Mouse (Mus musculus): ENCODE measurements around the gene Bcam. TPM values are rescaled to one million over a fixed set of nuclear protein-coding genes. Genes with fewer than 3 reads are reported as not detected.

The Bcam gene
- polyA plus RNA-seq, 1 experiment from 2014 or later, result 345 TPM

DNA sequence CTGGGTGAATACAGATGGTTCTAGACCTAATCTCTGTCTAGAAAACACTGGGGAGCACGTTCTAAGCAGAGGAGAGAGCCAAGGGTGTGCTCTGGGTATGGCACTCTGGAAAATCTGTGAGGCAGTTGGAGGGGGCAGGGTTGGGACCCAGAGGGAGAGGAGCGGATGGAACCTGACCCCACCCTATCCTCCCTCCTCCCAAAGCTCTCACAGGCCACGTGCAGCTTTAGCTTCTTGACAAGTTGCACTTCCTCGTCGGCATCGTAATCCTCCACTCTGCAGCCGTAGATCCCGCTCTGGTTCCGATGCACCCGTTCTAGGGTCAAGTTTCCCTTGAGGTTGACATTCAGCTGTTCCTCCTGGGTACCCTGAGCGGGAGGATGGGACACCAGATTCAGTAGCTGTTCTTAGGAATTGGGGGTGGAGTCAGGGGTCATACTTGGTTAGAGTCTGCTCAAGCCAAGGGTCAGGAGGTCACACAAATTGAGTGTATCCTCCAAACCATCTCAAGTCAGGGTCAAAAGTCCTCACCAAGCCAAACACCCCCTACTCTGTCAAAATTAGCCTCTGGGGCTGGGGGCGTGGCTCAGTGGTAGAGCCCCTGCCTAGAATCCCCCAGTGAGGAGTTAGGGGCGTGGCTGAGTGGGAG lies 6.9 kb downstream of the Bcam start:
- no peak overlapping the region for H3K27ac ChIP-seq
- no peak overlapping the region for H3K4me2 ChIP-seq
- 83% methylated on average over 13 of the region's 13 CpGs for WGBS
- H3K4me1 ChIP-seq, result peaks cover 12% of the 10 kb centered on the region
- peaks cover 54% of the 10 kb centered on the region for H3K36me3 ChIP-seq
- H3K27me3 ChIP-seq, result no peaks in the 10 kb centered on the region
- no peak overlapping the region for H3K4me3 ChIP-seq
- H3K9me3 ChIP-seq, result no peaks in the 10 kb centered on the region
- H3K9ac ChIP-seq, result no peak overlapping the region
- ATAC-seq (ENCODE audit: borderline replicate concordance, extremely low read depth, low FRiP score, low TSS enrichment), result no peak

DNA sequence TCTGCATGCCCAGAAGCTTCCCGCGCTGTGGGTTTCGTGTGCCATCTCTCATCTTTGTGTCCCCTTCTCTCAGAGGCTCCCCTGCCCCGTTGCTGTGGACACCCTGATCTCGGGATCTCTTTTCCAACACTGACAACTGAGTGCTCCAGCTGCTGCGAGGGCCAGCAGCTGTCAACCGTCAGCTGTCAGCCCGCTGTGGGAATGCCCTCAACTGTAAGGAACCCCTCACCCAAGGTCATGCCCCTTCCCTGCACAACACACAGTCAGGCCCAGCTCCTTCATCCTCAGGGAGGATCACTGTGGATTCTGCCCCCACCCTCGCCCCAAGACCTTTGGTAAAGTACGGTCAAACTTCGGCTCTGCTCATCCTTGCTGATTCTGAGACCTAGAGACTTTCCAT lies 8.5 kb downstream of the Bcam start:
- Histone ChIP-seq H3K4me1 (no peaks in the 10 kb centered on the region; the same call in 1 of the 2 replicates), H3K27ac (no peak overlapping the region), H3K27me3 (no peaks in the 10 kb centered on the region), H3K4me3 (no peak overlapping the region), H3K36me3 (peaks cover 65% of the 10 kb centered on the region), H3K9me3 (no peaks in the 10 kb centered on the region), H3K4me2 (no peak overlapping the region), H3K9ac (no peak overlapping the region)
- WGBS, result 52% methylated on average over 11 of the region's 11 CpGs
- ATAC-seq (ENCODE audit: borderline replicate concordance, extremely low read depth, low FRiP score, low TSS enrichment), result peak; percentile 39; the same call in 1 of the 2 replicates

DNA sequence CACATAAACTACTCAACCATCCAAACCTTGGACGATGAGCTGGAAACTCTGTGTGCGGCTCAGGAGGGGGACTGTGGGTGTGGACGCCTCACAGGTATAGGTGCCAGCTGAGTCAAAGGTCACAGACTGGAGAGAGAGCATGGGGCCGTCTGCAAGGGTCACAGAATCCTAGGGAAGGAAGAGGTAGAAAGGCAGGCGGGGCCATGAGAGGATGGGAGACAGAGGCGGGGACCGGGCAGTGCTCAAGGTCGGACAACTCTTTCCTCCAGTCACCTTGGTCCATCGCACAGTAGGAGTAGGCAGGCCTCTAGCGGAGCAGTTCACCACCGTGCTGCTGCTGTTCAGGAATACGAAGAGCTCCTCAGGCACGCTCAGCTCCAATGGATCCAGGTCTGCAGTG lies 10.8 kb downstream of the Bcam start:
- Histone ChIP-seq H3K4me2 (no peak overlapping the region), H3K4me1 (peaks cover 18% of the 10 kb centered on the region), H3K27me3 (no peaks in the 10 kb centered on the region), H3K9ac (no peak overlapping the region), H3K36me3 (peaks cover 54% of the 10 kb centered on the region), H3K27ac (no peak overlapping the region), H3K9me3 (no peaks in the 10 kb centered on the region), H3K4me3 (no peak overlapping the region)
- ATAC-seq (ENCODE audit: borderline replicate concordance, extremely low read depth, low FRiP score, low TSS enrichment), result no peak
- 86% methylated on average over 13 of the region's 13 CpGs for WGBS

DNA sequence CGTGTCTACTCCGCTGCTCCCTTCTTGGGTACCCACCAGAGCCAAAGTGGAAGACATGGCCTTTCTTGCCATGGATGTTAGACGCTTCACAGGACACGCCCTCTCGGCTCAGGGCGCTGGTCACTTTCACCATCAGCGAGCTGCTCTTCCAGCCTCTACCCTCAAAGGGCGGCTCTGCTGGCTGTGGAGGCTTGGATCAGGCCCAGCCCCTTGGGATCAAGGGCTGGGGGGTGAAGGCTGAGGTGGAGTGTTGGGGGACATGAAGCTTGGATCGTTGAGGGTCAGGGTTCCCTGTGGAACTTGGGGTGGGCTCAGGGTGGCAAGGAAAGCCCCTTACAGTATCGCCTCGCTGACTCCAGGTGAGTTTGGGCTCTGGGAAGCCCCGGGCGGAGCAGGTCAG lies 12.2 kb downstream of the Bcam start:
- Histone ChIP-seq H3K27me3 (no peaks in the 10 kb centered on the region), H3K9ac (no peak overlapping the region), H3K27ac (no peak overlapping the region), H3K4me1 (peaks cover 30% of the 10 kb centered on the region), H3K4me3 (no peak overlapping the region), H3K4me2 (no peak overlapping the region), H3K9me3 (no peaks in the 10 kb centered on the region), H3K36me3 (peaks cover 41% of the 10 kb centered on the region)
- 89% methylated on average over 13 of the region's 13 CpGs for WGBS
- ATAC-seq (ENCODE audit: borderline replicate concordance, extremely low read depth, low FRiP score, low TSS enrichment), result no peak

DNA sequence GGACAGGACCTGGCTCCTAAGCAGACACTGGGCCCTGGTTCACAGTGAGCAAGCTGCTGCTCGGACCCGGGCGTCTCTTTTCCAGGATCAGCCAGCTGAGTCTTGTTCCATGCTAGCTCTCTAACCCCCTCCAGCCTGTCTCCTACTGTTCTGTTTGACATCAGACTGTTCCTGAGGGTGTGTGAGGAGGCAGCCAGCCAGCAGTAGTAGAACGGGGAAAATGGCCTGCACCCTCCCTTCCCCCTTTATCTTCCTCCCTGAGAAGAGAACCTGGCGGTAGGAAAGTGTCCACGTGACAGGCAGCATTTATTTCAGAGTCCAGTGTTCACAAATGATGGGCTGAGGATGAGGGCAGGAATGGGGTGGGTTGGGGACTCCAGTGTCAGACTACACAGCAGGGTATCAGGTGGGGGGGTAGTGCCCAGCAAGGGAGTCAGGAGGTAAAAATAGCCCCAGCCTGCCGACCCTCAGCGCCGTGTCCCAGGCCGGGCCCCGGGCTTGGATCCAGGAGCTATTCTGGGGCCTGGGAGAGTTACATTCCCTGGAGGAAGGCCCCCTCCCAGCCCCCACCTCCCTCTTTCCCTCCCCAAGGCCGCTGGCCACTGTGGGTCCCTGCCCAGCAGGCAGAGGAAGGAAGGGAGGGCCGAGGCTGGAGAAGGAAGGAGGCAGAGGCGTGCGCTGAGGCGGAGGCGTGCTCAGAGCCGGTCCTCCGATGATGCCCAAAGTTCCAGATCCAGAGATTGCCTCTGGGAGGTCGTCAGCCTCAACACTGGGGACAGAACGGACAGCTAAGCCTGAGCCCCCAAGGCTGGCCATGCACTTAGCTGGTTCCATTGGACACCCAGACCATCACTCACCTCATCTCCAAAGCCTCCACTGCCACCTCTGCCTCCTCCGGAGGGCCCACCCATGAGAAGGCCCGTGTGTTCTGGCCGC lies 14.7 kb downstream of the Bcam start:
- peak; percentile 73 for ATAC-seq (ENCODE audit: borderline replicate concordance, extremely low read depth, low FRiP score, low TSS enrichment)
- peaks cover 38% of the 10 kb centered on the region for H3K4me1 ChIP-seq
- H3K4me3 ChIP-seq, result no peak overlapping the region
- H3K27ac ChIP-seq, result peak overlapping the region; percentile 84
- peaks cover 27% of the 10 kb centered on the region for H3K36me3 ChIP-seq
- peak overlapping the region; percentile 2; the same call in 1 of the 2 replicates for H3K9ac ChIP-seq
- no peaks in the 10 kb centered on the region for H3K9me3 ChIP-seq
- 53% methylated on average over 23 of the region's 24 CpGs for WGBS
- peak overlapping the region; percentile 16; the same call in 1 of the 2 replicates for H3K4me2 ChIP-seq
- H3K27me3 ChIP-seq, result no peaks in the 10 kb centered on the region

DNA sequence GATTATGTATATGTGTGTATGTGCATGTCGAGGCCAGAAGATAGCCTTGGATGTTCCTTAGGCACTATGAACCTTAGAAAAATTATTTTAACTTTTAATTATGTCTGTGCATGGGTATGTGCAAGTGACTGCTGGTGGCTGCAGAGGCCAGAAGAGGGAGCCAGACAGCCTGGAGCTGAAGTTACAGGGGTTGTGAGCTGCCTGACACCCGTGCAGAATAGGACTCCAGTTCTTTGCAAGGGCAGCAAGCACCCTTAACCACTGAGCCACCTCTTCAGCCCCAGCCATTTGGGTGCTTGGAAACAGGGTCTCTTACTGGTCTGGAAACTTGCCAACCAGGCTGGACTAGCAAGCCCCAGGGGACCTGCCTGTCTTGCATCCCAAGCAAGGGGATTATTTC lies 15.8 kb downstream of the Bcam start:
- no peak for ATAC-seq (ENCODE audit: borderline replicate concordance, extremely low read depth, low FRiP score, low TSS enrichment)
- H3K27me3 ChIP-seq, result no peaks in the 10 kb centered on the region
- peaks cover 47% of the 10 kb centered on the region for H3K4me1 ChIP-seq
- no peak overlapping the region for H3K4me3 ChIP-seq
- no peak overlapping the region for H3K4me2 ChIP-seq
- 75% methylated on average over 2 of the region's 2 CpGs for WGBS
- peak overlapping the region; percentile 84 for H3K27ac ChIP-seq
- no peaks in the 10 kb centered on the region for H3K9me3 ChIP-seq
- no peak overlapping the region for H3K9ac ChIP-seq
- H3K36me3 ChIP-seq, result peaks cover 23% of the 10 kb centered on the region

DNA sequence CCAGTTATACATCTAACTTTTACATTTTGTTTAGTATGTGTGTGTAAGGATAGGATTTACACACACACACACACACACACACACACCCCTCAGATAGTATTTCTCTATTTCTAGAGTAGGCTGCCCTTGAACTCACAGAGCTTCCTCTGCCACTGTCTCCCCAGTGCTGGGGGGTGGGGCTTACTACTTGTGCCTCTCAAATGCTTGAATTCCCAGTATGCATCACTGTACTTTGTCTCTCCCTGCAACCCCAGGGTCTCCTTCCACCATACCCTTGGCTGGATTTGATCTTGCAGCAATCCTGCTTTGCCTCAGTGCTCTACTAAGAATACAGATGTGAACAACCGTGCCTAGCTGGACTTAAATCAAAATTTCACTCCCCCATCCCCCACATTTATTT lies 16.8 kb downstream of the Bcam start:
- Histone ChIP-seq H3K4me3 (no peak overlapping the region), H3K27me3 (no peaks in the 10 kb centered on the region), H3K9ac (no peak overlapping the region), H3K4me2 (no peak overlapping the region), H3K4me1 (peaks cover 47% of the 10 kb centered on the region), H3K27ac (peak overlapping the region; percentile 88), H3K36me3 (peaks cover 17% of the 10 kb centered on the region), H3K9me3 (no peaks in the 10 kb centered on the region)
- no peak for ATAC-seq (ENCODE audit: borderline replicate concordance, extremely low read depth, low FRiP score, low TSS enrichment)
- WGBS, result 57% methylated on average over 1 of the region's 1 CpGs

DNA sequence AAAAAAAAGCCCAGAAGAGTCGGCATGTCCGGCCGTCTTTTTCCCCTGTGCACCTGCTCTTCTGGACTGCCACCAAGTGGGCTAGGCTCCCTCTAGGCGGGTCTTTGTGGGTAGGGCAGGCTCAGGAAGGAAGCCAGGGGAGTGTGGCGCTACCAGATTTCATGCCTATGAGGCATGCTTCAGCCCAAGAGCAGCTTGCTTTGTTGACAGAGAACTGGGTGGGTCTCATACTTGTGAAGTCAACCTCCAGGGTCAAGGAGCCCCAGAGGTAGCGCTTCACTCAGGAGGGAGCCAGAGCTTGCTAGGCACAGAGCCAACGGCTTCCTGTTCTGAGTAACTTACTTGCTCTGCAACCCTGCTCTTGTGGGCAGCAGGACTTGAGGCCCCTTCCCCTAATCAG lies 17.2 kb downstream of the Bcam start:
- Histone ChIP-seq H3K36me3 (peaks cover 12% of the 10 kb centered on the region), H3K4me1 (peaks cover 47% of the 10 kb centered on the region), H3K27ac (peak overlapping the region; percentile 88), H3K27me3 (no peaks in the 10 kb centered on the region), H3K9ac (no peak overlapping the region), H3K4me2 (no peak overlapping the region), H3K9me3 (no peaks in the 10 kb centered on the region), H3K4me3 (no peak overlapping the region)
- 36% methylated on average over 7 of the region's 7 CpGs for WGBS
- no peak for ATAC-seq (ENCODE audit: borderline replicate concordance, extremely low read depth, low FRiP score, low TSS enrichment)

DNA sequence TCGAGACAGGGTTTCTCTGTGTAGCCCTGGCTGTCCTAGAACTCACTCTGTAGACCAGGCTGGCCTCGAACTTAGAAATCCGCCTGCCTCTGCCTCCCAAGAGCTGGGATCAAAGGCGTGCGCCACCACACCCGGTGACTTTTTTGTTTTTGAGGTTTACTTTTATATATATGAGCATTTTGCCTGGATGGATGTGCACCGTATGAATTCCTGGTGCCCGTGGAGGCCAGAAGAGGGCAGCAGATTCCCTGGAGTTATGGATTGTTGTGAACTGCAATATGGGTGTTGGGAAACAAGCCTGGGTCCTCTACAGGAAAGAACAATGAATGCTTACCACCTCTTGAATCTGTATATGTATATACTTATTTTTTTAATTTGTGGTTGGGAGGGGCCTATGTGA lies 18.2 kb downstream of the Bcam start:
- WGBS, result 76% methylated on average over 8 of the region's 8 CpGs
- Histone ChIP-seq H3K4me2 (no peak overlapping the region), H3K27ac (peak overlapping the region; percentile 88; the same call in 1 of the 2 replicates), H3K36me3 (peaks cover 3% of the 10 kb centered on the region; the same call in 1 of the 2 replicates), H3K4me3 (no peak overlapping the region), H3K4me1 (peaks cover 55% of the 10 kb centered on the region), H3K9ac (no peak overlapping the region), H3K9me3 (no peaks in the 10 kb centered on the region), H3K27me3 (no peaks in the 10 kb centered on the region)
- ATAC-seq (ENCODE audit: borderline replicate concordance, extremely low read depth, low FRiP score, low TSS enrichment), result no peak

DNA sequence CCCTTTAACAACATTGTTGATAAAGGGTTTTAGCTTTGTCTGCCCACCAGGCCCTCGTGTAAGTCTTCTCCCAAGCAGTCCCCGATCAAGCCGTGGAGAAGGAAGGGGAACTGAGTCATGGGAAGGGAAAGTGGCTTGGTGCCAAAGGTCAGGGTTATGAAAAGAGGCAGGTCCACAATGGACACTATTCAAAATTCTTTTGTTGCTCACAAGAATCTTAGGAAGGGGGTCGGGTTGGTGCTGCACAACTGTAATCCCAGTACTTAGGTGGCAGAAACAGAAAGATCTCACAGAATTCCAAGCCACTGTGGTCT lies 19.8 kb downstream of the Bcam start:
- Histone ChIP-seq H3K4me3 (no peak overlapping the region), H3K27me3 (no peaks in the 10 kb centered on the region), H3K4me2 (no peak overlapping the region), H3K27ac (peak overlapping the region; percentile 81), H3K4me1 (peaks cover 60% of the 10 kb centered on the region), H3K9ac (no peak overlapping the region), H3K9me3 (no peaks in the 10 kb centered on the region), H3K36me3 (no peaks in the 10 kb centered on the region)
- 38% methylated on average over 4 of the region's 4 CpGs for WGBS
- no peak for ATAC-seq (ENCODE audit: borderline replicate concordance, extremely low read depth, low FRiP score, low TSS enrichment)

DNA sequence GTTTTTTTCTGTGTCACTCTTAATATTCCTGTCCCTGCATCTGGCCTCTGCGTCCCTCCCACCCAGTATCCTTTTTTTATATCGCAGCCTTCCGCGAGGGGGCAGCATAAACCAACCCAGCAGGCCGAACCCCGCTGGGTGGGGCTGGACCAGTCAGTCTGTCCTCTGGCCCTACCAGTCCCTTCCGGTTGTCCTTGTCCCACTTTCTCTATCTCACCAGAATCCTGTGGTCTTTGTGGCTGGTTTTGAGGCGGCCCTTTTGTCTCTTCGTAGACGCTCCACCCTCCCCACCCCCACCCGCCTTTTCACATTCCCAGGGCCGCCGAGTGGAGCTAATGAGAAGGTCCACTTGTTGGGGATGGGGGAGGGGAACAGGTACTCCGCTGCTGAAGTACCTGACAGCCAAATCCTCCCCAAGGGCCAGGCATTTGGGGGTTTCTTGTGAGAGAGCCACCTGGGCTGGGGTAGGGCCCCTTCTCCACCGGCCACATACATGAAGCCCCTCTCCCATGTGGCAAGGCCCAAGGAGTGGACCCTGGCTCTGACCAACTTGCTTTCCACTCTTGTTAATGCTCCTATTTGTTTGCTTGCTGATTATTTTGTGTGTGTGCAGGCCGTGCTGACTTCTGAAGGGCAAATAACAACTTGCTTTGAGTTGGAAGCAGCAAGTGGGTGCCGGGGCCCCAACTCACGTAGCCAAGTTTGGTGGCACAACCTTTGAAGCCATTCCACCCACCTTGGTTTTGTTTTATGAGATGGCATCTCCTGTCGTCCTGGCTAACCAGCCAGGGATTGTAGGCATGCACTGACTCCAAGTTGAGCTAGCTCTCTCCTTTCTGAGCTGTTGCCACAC lies 20.4 kb downstream of the Bcam start, which contains the start of gene Nectin2:
Gene Nectin2 (minus strand): TSS at position 267 of the 853 bp plus-strand sequence.
- Histone ChIP-seq H3K27me3 (no peaks in the 10 kb centered on the region), H3K36me3 (no peaks in the 10 kb centered on the region), H3K4me1 (peaks cover 60% of the 10 kb centered on the region), H3K4me3 (peak within 1 kb of the TSS; percentile 81), H3K4me2 (peak within 1 kb of the TSS; percentile 77), H3K9ac (peak within 1 kb of the TSS; percentile 84), H3K27ac (peak within 1 kb of the TSS; percentile 93), H3K9me3 (no peaks in the 10 kb centered on the region)
- WGBS, result 13% methylated on average over 19 of the region's 19 CpGs
- peak; percentile 66 for ATAC-seq (ENCODE audit: borderline replicate concordance, extremely low read depth, low FRiP score, low TSS enrichment)
